Mouse (Mus musculus) liver, embryonic 16.5 days (tissue): ENCODE results near the gene Ythdf2. TPM values are rescaled to one million over a fixed set of nuclear protein-coding genes. Genes with fewer than 3 reads are reported as not detected.

Source experiments
- ATAC-seq: fragments of 200-750 bp; cut with Nextera tagmentation; 2 replicates; pipeline ENCODE4 v1.8.0; 2017; ENCODE audit warnings: low read depth, mild to moderate bottlenecking, moderate number of reproducible peaks, moderate library complexity
- H3K27ac ChIP-seq: fragments of 300-500 bp; sonication (generic); 2 replicates; pipeline ENCODE4 v1.5.1; 2014; ENCODE audit warnings: mild to moderate bottlenecking, low read length
- H3K27me3 ChIP-seq: fragments of 300-500 bp; sonication (generic); 2 replicates; pipeline ENCODE4 v1.6.1; 2014; ENCODE audit warnings: low read depth, low read length, mixed read lengths; ENCODE audit not compliant: control insufficient read depth, insufficient read depth
- H3K36me3 ChIP-seq: fragments of 300-500 bp; sonication (generic); 2 replicates; pipeline ENCODE4 v1.6.1; 2014; ENCODE audit warnings: mild to moderate bottlenecking; ENCODE audit not compliant: control insufficient read depth, insufficient read depth
- H3K4me1 ChIP-seq: fragments of 300-500 bp; sonication (generic); 2 replicates; pipeline ENCODE4 v1.6.1; 2014; ENCODE audit warnings: low read depth, low read length, mixed read lengths; ENCODE audit not compliant: control insufficient read depth
- H3K4me2 ChIP-seq: fragments of 300-500 bp; sonication (generic); 2 replicates; pipeline ENCODE4 v1.6.1; 2014; ENCODE audit warnings: low read depth, low read length, mixed read lengths
- H3K4me3 ChIP-seq: fragments of 300-500 bp; sonication (generic); 2 replicates; pipeline ENCODE4 v1.5.1; 2014; ENCODE audit warnings: low read depth, mild to moderate bottlenecking, low read length
- H3K9ac ChIP-seq: fragments of 300-500 bp; sonication (generic); 2 replicates; pipeline ENCODE4 v1.6.1; 2014; ENCODE audit warnings: low read depth, low read length
- H3K9me3 ChIP-seq: fragments of 300-500 bp; sonication (generic); replicated peaks from 2 replicates; pipeline ENCODE4 v1.6.1; 2016; ENCODE audit warnings: low read length; ENCODE audit not compliant: control insufficient read depth
- WGBS: fragments of 180-500 bp; shearing (Covaris S2); extraction: QIAGEN DNeasy Blood & Tissue Kit; methylation state at CpG from one replicate; pipeline ENCODE4 v1.1.7; 2014; ENCODE audit not compliant: insufficient replicate concordance; 5-methylcytosine and 5-hydroxymethylcytosine counted together
- polyA plus RNA-seq: library from polyadenylated mRNA; unstranded; fragments of >200 nt; fragmentation: Nextera tagmentation; extraction: Ambion mirVana; gene quantifications from 2 replicates; pipeline ENCODE4 v1.2.1, GENCODE M21; 2015

Ythdf2 gene
- polyA plus RNA-seq, 1 experiment from 2014 or later = 24.9 TPM

GRCm38 (mm10) chr4:132217781-132218180, 5.7 kb upstream of the Ythdf2 start:
- no peak for ATAC-seq
- Histone ChIP-seq H3K27ac (no peak overlapping the region), H3K9ac (no peak overlapping the region), H3K4me2 (no peak overlapping the region), H3K4me3 (no peak overlapping the region), H3K27me3 (no peaks in the 10 kb centered on the region), H3K9me3 (no peaks in the 10 kb centered on the region), H3K36me3 (no peaks in the 10 kb centered on the region), H3K4me1 (peaks cover 18% of the 10 kb centered on the region)
- 65% methylated on average over 2 of the region's 2 CpGs for WGBS

GRCm38 (mm10) chr4:132216602-132217001, 4.5 kb upstream of the Ythdf2 start:
- Histone ChIP-seq H3K9ac (no peak overlapping the region), H3K27ac (no peak overlapping the region), H3K27me3 (no peaks in the 10 kb centered on the region), H3K4me2 (no peak overlapping the region), H3K9me3 (no peaks in the 10 kb centered on the region), H3K4me1 (peaks cover 24% of the 10 kb centered on the region), H3K36me3 (no peaks in the 10 kb centered on the region), H3K4me3 (no peak overlapping the region)
- 17% methylated on average over 1 of the region's 1 CpGs for whole genome bisulfite sequencing
- ATAC-seq = no peak

- Histone ChIP-seq H3K4me1 (peaks cover 30% of the 10 kb centered on the region), H3K9ac (no peak overlapping the region; the same call in 1 of the 2 replicates), H3K27ac (no peak overlapping the region)
Observed at GRCm38 (mm10) chr4:132214847-132215246, 2.7 kb upstream of the Ythdf2 start.

GRCm38 (mm10) chr4:132211091-132211942, 786 bp downstream of the Ythdf2 start:
- H3K4me1 ChIP-seq = peaks cover 31% of the 10 kb centered on the region
- peak overlapping the region; percentile 79 for H3K4me3 ChIP-seq
- under 1% methylated on average over 70 of the region's 89 CpGs for WGBS
- H3K27me3 ChIP-seq = no peaks in the 10 kb centered on the region
- H3K9ac ChIP-seq = peak overlapping the region; percentile 95
- peak overlapping the region; percentile 65 for H3K4me2 ChIP-seq
- no peaks in the 10 kb centered on the region for H3K9me3 ChIP-seq
- ATAC-seq = peak; percentile 72
- H3K36me3 ChIP-seq = peaks cover 6% of the 10 kb centered on the region
- H3K27ac ChIP-seq = peak overlapping the region; percentile 93

More at GRCm38 (mm10) chr4:132214847-132215246, 2.7 kb upstream of the Ythdf2 start:
- H3K4me3 ChIP-seq = no peak overlapping the region
- H3K27me3 ChIP-seq = no peaks in the 10 kb centered on the region
- 0 out of 2 replicates have a peak overlapping the region, but pooled peaks have one; percentile 2 for H3K4me2 ChIP-seq
- 11% methylated on average over 4 of the region's 4 CpGs for WGBS
- H3K36me3 ChIP-seq = peaks cover 3% of the 10 kb centered on the region
- no peak for ATAC-seq
- H3K9me3 ChIP-seq = no peaks in the 10 kb centered on the region

GRCm38 (mm10) chr4:132210325-132210724, 1.8 kb downstream of the Ythdf2 start:
- H3K4me2 ChIP-seq = peak overlapping the region; percentile 65
- no peaks in the 10 kb centered on the region for H3K27me3 ChIP-seq
- peaks cover 13% of the 10 kb centered on the region for H3K36me3 ChIP-seq
- H3K4me1 ChIP-seq = peaks cover 31% of the 10 kb centered on the region
- ATAC-seq = no peak
- no peaks in the 10 kb centered on the region for H3K9me3 ChIP-seq
- no peak overlapping the region for H3K27ac ChIP-seq
- H3K9ac ChIP-seq = peak overlapping the region; percentile 95
- 10% methylated on average over 2 of the region's 2 CpGs for WGBS
- peak overlapping the region; percentile 79 for H3K4me3 ChIP-seq

GRCm38 (mm10) chr4:132209299-132209698, 2.8 kb downstream of the Ythdf2 start:
- Histone ChIP-seq H3K27ac (no peak overlapping the region), H3K4me1 (peaks cover 20% of the 10 kb centered on the region), H3K9ac (no peak overlapping the region), H3K27me3 (no peaks in the 10 kb centered on the region), H3K9me3 (no peaks in the 10 kb centered on the region), H3K36me3 (peaks cover 18% of the 10 kb centered on the region), H3K4me2 (no peak overlapping the region), H3K4me3 (no peak overlapping the region)
- ATAC-seq = no peak
- WGBS = 84% methylated on average over 2 of the region's 2 CpGs

GRCm38 (mm10) chr4:132207280-132207679, 4.8 kb downstream of the Ythdf2 start:
- no peaks in the 10 kb centered on the region for H3K27me3 ChIP-seq
- H3K27ac ChIP-seq = no peak overlapping the region
- H3K9me3 ChIP-seq = no peaks in the 10 kb centered on the region
- peaks cover 31% of the 10 kb centered on the region for H3K36me3 ChIP-seq
- WGBS = 61% methylated on average over 4 of the region's 4 CpGs
- H3K4me2 ChIP-seq = no peak overlapping the region
- peaks cover 14% of the 10 kb centered on the region for H3K4me1 ChIP-seq
- H3K9ac ChIP-seq = no peak overlapping the region
- no peak for ATAC-seq
- H3K4me3 ChIP-seq = no peak overlapping the region

- Histone ChIP-seq H3K9me3 (no peaks in the 10 kb centered on the region), H3K27ac (peak overlapping the region; percentile 57; the same call in 1 of the 2 replicates), H3K4me2 (no peak overlapping the region), H3K36me3 (peaks cover 8% of the 10 kb centered on the region), H3K9ac (no peak overlapping the region), H3K4me3 (no peak overlapping the region), H3K27me3 (no peaks in the 10 kb centered on the region), H3K4me1 (peaks cover 21% of the 10 kb centered on the region)
- ATAC-seq = no peak
Observed at GRCm38 (mm10) chr4:132198771-132199170, 13.3 kb downstream of the Ythdf2 start.

GRCm38 (mm10) chr4:132198285-132198712, 13.8 kb downstream of the Ythdf2 start:
- Histone ChIP-seq H3K4me3 (no peak overlapping the region), H3K27me3 (no peaks in the 10 kb centered on the region), H3K36me3 (peaks cover 4% of the 10 kb centered on the region), H3K4me2 (no peak overlapping the region), H3K27ac (peak overlapping the region; percentile 57), H3K9ac (no peak overlapping the region), H3K9me3 (no peaks in the 10 kb centered on the region), H3K4me1 (peaks cover 21% of the 10 kb centered on the region)
- WGBS = 27% methylated on average over 4 of the region's 4 CpGs
- peak; percentile 80 for ATAC-seq
